Mouse (Mus musculus) embryonic fibroblast, embryonic 13.5 days (primary cell): ENCODE results near the gene Ccr7.

Experiments
- CTCF ChIP-seq: IDR thresholded peaks from 2 replicates; pipeline ENCODE4 v1.5.1; 2011; ENCODE audit warnings: mild to moderate bottlenecking, control low read depth, low read length, moderate library complexity, borderline replicate concordance; ENCODE audit not compliant: insufficient read depth
- POLR2A ChIP-seq: IDR thresholded peaks from 2 replicates; pipeline ENCODE4 v1.6.1; 2011; ENCODE audit warnings: low read depth, mild to moderate bottlenecking, control low read depth, low read length, moderate library complexity

DNA sequence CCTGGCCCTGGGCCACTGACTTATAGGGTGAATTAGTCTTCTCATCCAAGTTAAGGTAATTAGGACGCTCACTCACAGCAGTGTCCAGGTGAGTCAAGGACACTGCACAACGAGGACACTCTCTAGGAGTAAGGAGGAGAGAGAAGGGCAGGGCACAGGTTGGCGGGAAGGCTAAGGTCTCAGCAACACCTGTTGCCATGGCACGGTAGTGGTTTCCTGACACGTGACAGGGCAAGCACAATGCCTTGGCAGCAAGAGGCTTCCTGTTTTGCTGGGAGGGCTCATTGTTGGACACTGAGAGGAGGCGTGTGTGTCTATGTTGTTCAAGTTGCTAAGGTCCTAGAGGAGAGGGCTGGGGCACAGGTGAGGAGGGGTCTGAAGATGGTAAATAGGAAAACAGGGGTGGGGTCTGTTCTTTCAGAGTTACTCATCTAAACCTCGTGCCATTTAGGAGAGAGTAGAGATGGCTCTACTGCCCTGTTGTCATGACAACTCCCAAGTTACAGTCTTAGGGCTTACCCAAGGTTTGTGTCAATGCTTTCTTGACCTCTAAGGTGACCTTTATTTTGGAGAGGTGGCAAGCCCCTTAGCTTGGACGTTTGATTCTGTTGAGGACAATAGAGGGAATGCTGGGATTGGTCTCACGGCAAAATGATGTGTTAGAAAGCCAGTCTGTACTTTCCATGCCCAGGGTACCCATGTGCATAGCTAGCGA is 8.3 kb upstream of the Ccr7 start:
- TF ChIP-seq CTCF (no peak), POLR2A (no peak)
